In genomic region chr1:120154232-120154631, GRCm38 (mm10) we compare ENCODE assay signal across 9 mouse cellular contexts. TPM values are rescaled to one million over a fixed set of nuclear protein-coding genes. Genes with fewer than 3 reads are reported as not detected.
DNase-seq lines count a peak whose midpoint lies in the region; ATAC-seq and TF ChIP-seq lines count a peak whose summit lies in the region.
"Had no signal": no experiment of that assay in that cellular context is flagged by ENCODE, and none has a peak within 500 bp of the region (broad histone marks: within the 10 kb centered on the region; RNA-seq: fewer than 3 reads in every experiment).

No protein-coding gene starts in this region.

- no peaks in the 10 kb centered on the region for H3K27me3 ChIP-seq in heart, postnatal 0 days (ENCODE audit: control insufficient read depth, insufficient read depth, low read length)
- H3K27me3 ChIP-seq: embryonic facial prominence, embryonic 12.5 days had no signal

- H3K9me3 ChIP-seq in heart, postnatal 0 days (replicated peaks; ENCODE audit: control insufficient read depth, low read length), result no peaks in the 10 kb centered on the region
- H3K9me3 ChIP-seq: embryonic facial prominence, embryonic 12.5 days had no signal

- H3K36me3 ChIP-seq in heart, postnatal 0 days (replicated peaks; ENCODE audit: control insufficient read depth, insufficient read depth, low read length), result no peaks in the 10 kb centered on the region
- H3K36me3 ChIP-seq: embryonic facial prominence, embryonic 12.5 days had no signal

- H3K27ac ChIP-seq in heart, postnatal 0 days (ENCODE audit: low read depth), result no peak overlapping the region
- H3K27ac ChIP-seq: embryonic facial prominence, embryonic 12.5 days had no signal

- intact Hi-C loops in heart, postnatal 14 days (cut with DNase I), result loop anchor here (2.0 to 5.0 kb wide), 2 partner anchors 55 to 122 kb away; no protein-coding TSS in a partner anchor

- no peaks in the 10 kb centered on the region for H3K4me1 ChIP-seq in heart, postnatal 0 days (ENCODE audit: control insufficient read depth, insufficient read depth)
- H3K4me1 ChIP-seq: embryonic facial prominence, embryonic 12.5 days had no signal

- no peak overlapping the region for H3K4me3 ChIP-seq in heart, postnatal 0 days (ENCODE audit: low read depth, low read length)
- H3K4me3 ChIP-seq: embryonic facial prominence, embryonic 12.5 days had no signal

- no peak overlapping the region for H3K9ac ChIP-seq in heart, postnatal 0 days (replicated peaks; ENCODE audit: low read depth, low read length)
- H3K9ac ChIP-seq: embryonic facial prominence, embryonic 12.5 days had no signal

- peak; percentile 58 for TF ChIP-seq CTCF in heart, postnatal 0 days (IDR thresholded peaks at IDR 0.05; ENCODE audit: low read depth)

- no peak for ATAC-seq in heart, postnatal 0 days (ENCODE audit: insufficient read depth, low read depth)

- no peak overlapping the region for H3K4me2 ChIP-seq in heart, postnatal 0 days (ENCODE audit: low read depth, low read length)
- H3K4me2 ChIP-seq: embryonic facial prominence, embryonic 12.5 days had no signal

- DNase-seq in heart, postnatal 0 days (ENCODE audit: low spot score), result no peak
- no peak for DNase-seq in heart, adult 11 months
- DNase-seq in testis, postnatal 10 days (ENCODE audit: low spot score), result peak; percentile 57
- no peak for DNase-seq in testis, postnatal 14 days (ENCODE audit: low spot score)
- DNase-seq in ZHBTc4 (ENCODE audit: low read depth, low spot score), result peak; percentile 48
- peak; percentile 30 to 55 for DNase-seq in heart, postnatal 14 days
- peak; percentile 5 to 33 for DNase-seq in natural killer cell, adult 2 months (ENCODE audit: low spot score in 2 of 2)
- no peak for DNase-seq in left cerebral cortex, adult 8-10 months (ENCODE audit: low spot score in 2 of 2)

- TF ChIP-seq EP300 in heart, postnatal 0 days (IDR thresholded peaks at IDR 0.05; ENCODE audit: low read depth), result no peak

RNA-seq across cellular contexts. Expression of gene 3110009E18Rik, which starts 33.2 kb away (rescaled TPM):
- 11.5 TPM in 1 of 2 replicates, not detected in the other for total RNA-seq in heart, postnatal 0 days (2014; rRNA removed; ENCODE audit: low replicate concordance)
- polyA plus RNA-seq in heart, postnatal 0 days (2015; fragmentation: Nextera tagmentation; extraction: Ambion mirVana), result 11.3 and 11.4 TPM in 2 replicates
- 1 to 10 TPM; 5.4 to 5.5 TPM for total RNA-seq in heart, postnatal 14 days (2021)
- 1 to 10 TPM; 4.8 to 7.3 (median 6.0) TPM for total RNA-seq in left cerebral cortex, adult 8-10 months (2022)

RNA-seq across cellular contexts. Expression of gene Dbi, which starts 33.4 kb away (rescaled TPM):
- 261 and 316 TPM in 2 replicates for total RNA-seq in heart, postnatal 0 days (2014; rRNA removed; ENCODE audit: low replicate concordance)
- 1,218 and 1,378 TPM in 2 replicates for polyA plus RNA-seq in heart, postnatal 0 days (2015; fragmentation: Nextera tagmentation; extraction: Ambion mirVana)
- 100 to 1,000 TPM; 331 to 352 TPM for total RNA-seq in heart, postnatal 14 days (2021)
- 100 to 1,000 TPM; 223 to 389 (median 294) TPM for total RNA-seq in left cerebral cortex, adult 8-10 months (2022)

Comparison
In these comparisons a context has a peak if more than half of its experiments do, and no peak if none do; other contexts are left out.
1. DNase-seq: peak in testis, postnatal 10 days (single experiment), ZHBTc4 (single experiment), heart, postnatal 14 days (2 of 2) and natural killer cell, adult 2 months (2 of 2); none in heart, postnatal 0 days (single experiment), heart, adult 11 months (single experiment), testis, postnatal 14 days (single experiment) and left cerebral cortex, adult 8-10 months (0 of 2).